Mouse (Mus musculus) MEL (cell line): ENCODE measurements around the gene Dnajc28. TPM values are rescaled to one million over a fixed set of nuclear protein-coding genes. Genes with fewer than 3 reads are reported as not detected.

Experiments
- DNase-seq: peaks from one replicate; pipeline ENCODE4 v3.0.0; 2011; ENCODE audit warnings: low read depth, low spot score
- H3K27ac ChIP-seq: 2 replicates; pipeline ENCODE4 v1.5.1; 2012; ENCODE audit warnings: low read depth, mild to moderate bottlenecking, control low read depth, low read length, moderate library complexity; ENCODE audit not compliant: control insufficient read depth
- H3K27me3 ChIP-seq, 2 experiments: fragments of 150-350 bp in 1 of 2; sonication (generic) in 1 of 2; 2 replicates each; pipeline ENCODE4 v1.6.1; 2012; ENCODE audit warnings: low read length in 2 of 2, mild to moderate bottlenecking in 2 of 2, improper control_type of control experiment in 1 of 2, moderate library complexity in 1 of 2; ENCODE audit not compliant: insufficient read depth in 2 of 2, control insufficient read depth in 1 of 2
- H3K36me3 ChIP-seq, 2 experiments: 2 replicates each; pipeline ENCODE4 v1.6.1; 2012 to 2014; ENCODE audit warnings: low read length in 2 of 2, improper control_type of control experiment in 1 of 2, inconsistent platforms in 1 of 2, mild to moderate bottlenecking in 1 of 2; ENCODE audit not compliant: insufficient read depth in 2 of 2, control insufficient read depth in 1 of 2
- H3K4me1 ChIP-seq, 2 experiments: fragments of 150-350 bp in 1 of 2; sonication (generic) in 1 of 2; 2 replicates each; pipeline ENCODE4 v1.6.1; 2012; ENCODE audit warnings: low read length in 2 of 2, improper control_type of control experiment in 1 of 2, mild to moderate bottlenecking in 1 of 2; ENCODE audit not compliant: insufficient read depth in 2 of 2, control insufficient read depth in 1 of 2
- H3K4me3 ChIP-seq, 2 experiments: fragments of 150-350 bp in 1 of 2; sonication (generic) in 1 of 2; 2 replicates each; pipeline ENCODE4 v1.5.1; 2012; ENCODE audit warnings: low read depth in 2 of 2, low read length in 2 of 2, mild to moderate bottlenecking in 2 of 2, moderate library complexity in 2 of 2, control low read depth in 1 of 2, improper control_type of control experiment in 1 of 2; ENCODE audit not compliant: control insufficient read depth in 1 of 2, insufficient read depth in 1 of 2
- H3K79me2 ChIP-seq: 2 replicates; pipeline ENCODE4 v1.6.1; 2012; ENCODE audit warnings: mild to moderate bottlenecking, low read length, moderate library complexity; ENCODE audit not compliant: control insufficient read depth, poor library complexity, insufficient read depth
- H3K9ac ChIP-seq: 2 replicates; pipeline ENCODE4 v1.6.1; 2012; ENCODE audit warnings: low read depth, mild to moderate bottlenecking, control low read depth, low read length, moderate library complexity; ENCODE audit not compliant: control insufficient read depth, poor library complexity, severe bottlenecking
- H3K9me3 ChIP-seq: fragments of 150-350 bp; sonication (generic); replicated peaks from 2 replicates; pipeline ENCODE4 v1.6.1; 2012; ENCODE audit warnings: mild to moderate bottlenecking, low read length, improper control_type of control experiment, moderate library complexity; ENCODE audit not compliant: insufficient read depth
- BHLHE40 ChIP-seq: IDR thresholded peaks from 2 replicates; pipeline ENCODE4 v1.6.1; 2012; ENCODE audit warnings: low read depth, mild to moderate bottlenecking, inconsistent platforms, low read length, improper control_type of control experiment, borderline replicate concordance
- CHD1 ChIP-seq: IDR thresholded peaks from 2 replicates; pipeline ENCODE4 v1.6.1; 2012; ENCODE audit warnings: low read depth, mild to moderate bottlenecking, inconsistent platforms, low read length, improper control_type of control experiment
- CHD2 ChIP-seq: IDR thresholded peaks from 2 replicates; pipeline ENCODE4 v1.6.1; 2011; ENCODE audit warnings: low read length, improper control_type of control experiment
- CTCF ChIP-seq, 3 experiments: IDR thresholded peaks in 2 of 3; conservative IDR thresholded peaks in 1 of 3; 2 replicates each; pipeline ENCODE4 v1.5.1; 2011 to 2012; ENCODE audit warnings: low read length in 3 of 3, low read depth in 2 of 3, mild to moderate bottlenecking in 2 of 3, improper control_type of control experiment in 1 of 3, inconsistent platforms in 1 of 3, mixed read lengths in 1 of 3, moderate library complexity in 1 of 3; ENCODE audit not compliant: control insufficient read depth in 1 of 3, insufficient read depth in 1 of 3, poor library complexity in 1 of 3, severe bottlenecking in 1 of 3
- ELF1 ChIP-seq: IDR thresholded peaks from 2 replicates; pipeline ENCODE4 v1.6.1; 2014; ENCODE audit warnings: low read depth, mild to moderate bottlenecking, inconsistent platforms, low read length, improper control_type of control experiment, moderate library complexity
- EP300 ChIP-seq, 2 experiments: IDR thresholded peaks; 2 replicates each; pipeline ENCODE4 v1.6.1; 2011; ENCODE audit warnings: improper control_type of control experiment in 2 of 2, low read length in 2 of 2, low read depth in 1 of 2, mild to moderate bottlenecking in 1 of 2
- ETS1 ChIP-seq: IDR thresholded peaks from 2 replicates; pipeline ENCODE4 v1.6.1; 2012; ENCODE audit warnings: low read depth, mild to moderate bottlenecking, inconsistent platforms, low read length, improper control_type of control experiment, moderate library complexity
- GABPA ChIP-seq: IDR thresholded peaks from 2 replicates; pipeline ENCODE4 v1.6.1; 2012; ENCODE audit warnings: low read depth, mild to moderate bottlenecking, inconsistent platforms, low read length, improper control_type of control experiment, moderate library complexity
- JUND ChIP-seq: IDR thresholded peaks from 2 replicates; pipeline ENCODE4 v1.6.1; 2011; ENCODE audit warnings: low read depth, mild to moderate bottlenecking, improper control_type of control experiment, low read length
- KAT2A ChIP-seq: conservative IDR thresholded peaks from 2 replicates; pipeline ENCODE4 v1.6.1; 2012; ENCODE audit warnings: low read depth, low read length, improper control_type of control experiment, inconsistent platforms
- MAFK ChIP-seq: IDR thresholded peaks from 2 replicates; pipeline ENCODE4 v1.6.1; 2011; ENCODE audit warnings: low read depth, mild to moderate bottlenecking, low read length, improper control_type of control experiment, borderline replicate concordance
- MAX ChIP-seq: IDR thresholded peaks from 2 replicates; pipeline ENCODE4 v1.6.1; 2011; ENCODE audit warnings: low read length, improper control_type of control experiment
- MAZ ChIP-seq: IDR thresholded peaks from 2 replicates; pipeline ENCODE4 v1.6.1; 2012; ENCODE audit warnings: low read depth, mild to moderate bottlenecking, inconsistent platforms, low read length, improper control_type of control experiment
- MXI1 ChIP-seq: IDR thresholded peaks from 2 replicates; pipeline ENCODE4 v1.6.1; 2011; ENCODE audit warnings: mild to moderate bottlenecking, low read depth, low read length, improper control_type of control experiment
- MYB ChIP-seq: IDR thresholded peaks from 2 replicates; pipeline ENCODE4 v1.6.1; 2011; ENCODE audit warnings: mild to moderate bottlenecking, low read depth, low read length, improper control_type of control experiment
- NRF1 ChIP-seq: IDR thresholded peaks from 2 replicates; pipeline ENCODE4 v1.6.1; 2014; ENCODE audit warnings: low read depth, mild to moderate bottlenecking, inconsistent platforms, low read length, improper control_type of control experiment, moderate library complexity; ENCODE audit not compliant: poor library complexity, insufficient read depth, severe bottlenecking
- POLR2A ChIP-seq, 2 experiments: IDR thresholded peaks; 2 replicates each; pipeline ENCODE4 v1.6.1; 2011 to 2012; ENCODE audit warnings: low read length in 2 of 2, mild to moderate bottlenecking in 2 of 2, control low read depth in 1 of 2, improper control_type of control experiment in 1 of 2, low read depth in 1 of 2, moderate library complexity in 1 of 2; ENCODE audit not compliant: control insufficient read depth in 1 of 2, insufficient read depth in 1 of 2, poor library complexity in 1 of 2
- POLR2AphosphoS2 ChIP-seq: IDR thresholded peaks from 2 replicates; pipeline ENCODE4 v1.6.1; 2011; ENCODE audit warnings: low read length, improper control_type of control experiment
- POLR2AphosphoS5 ChIP-seq: IDR thresholded peaks from 2 replicates; pipeline ENCODE4 v1.6.1; 2012; ENCODE audit warnings: low read depth, borderline replicate concordance, mild to moderate bottlenecking, inconsistent platforms, low read length, moderate library complexity, mixed read lengths
- RAD21 ChIP-seq: IDR thresholded peaks from 2 replicates; pipeline ENCODE4 v1.6.1; 2011; ENCODE audit warnings: mild to moderate bottlenecking, low read depth, low read length, improper control_type of control experiment
- RCOR1 ChIP-seq: IDR thresholded peaks from 2 replicates; pipeline ENCODE4 v1.6.1; 2012; ENCODE audit warnings: low read depth, mild to moderate bottlenecking, inconsistent platforms, low read length, improper control_type of control experiment
- SIN3A ChIP-seq: IDR thresholded peaks from 2 replicates; pipeline ENCODE4 v1.6.1; 2012; ENCODE audit warnings: low read length, improper control_type of control experiment, inconsistent platforms
- SMC3 ChIP-seq: IDR thresholded peaks from 2 replicates; pipeline ENCODE4 v1.6.1; 2011; ENCODE audit warnings: low read depth, low read length, improper control_type of control experiment
- TAL1 ChIP-seq: IDR thresholded peaks from 2 replicates; pipeline ENCODE4 v1.6.1; 2012; ENCODE audit warnings: mild to moderate bottlenecking, inconsistent platforms, low read length, moderate library complexity, mixed read lengths
- TCF12 ChIP-seq: IDR thresholded peaks from 2 replicates; pipeline ENCODE4 v1.6.1; 2014; ENCODE audit warnings: low read depth, mild to moderate bottlenecking, inconsistent platforms, low read length, improper control_type of control experiment, moderate library complexity
- USF1 ChIP-seq: IDR thresholded peaks from 2 replicates; pipeline ENCODE4 v1.6.1; 2014; ENCODE audit warnings: low read depth, mild to moderate bottlenecking, inconsistent platforms, low read length, improper control_type of control experiment, moderate library complexity
- USF2 ChIP-seq, 2 experiments: IDR thresholded peaks; 2 replicates each; pipeline ENCODE4 v1.6.1; 2011 to 2012; ENCODE audit warnings: improper control_type of control experiment in 2 of 2, low read length in 2 of 2, borderline replicate concordance in 1 of 2, inconsistent platforms in 1 of 2, low read depth in 1 of 2, mild to moderate bottlenecking in 1 of 2; ENCODE audit not compliant: insufficient read depth in 1 of 2
- ZC3H11A ChIP-seq: IDR thresholded peaks from 2 replicates; pipeline ENCODE4 v1.6.1; 2012; ENCODE audit warnings: low read depth, mild to moderate bottlenecking, inconsistent platforms, low read length, improper control_type of control experiment
- ZNF384 ChIP-seq: IDR thresholded peaks from 2 replicates; pipeline ENCODE4 v1.6.1; 2012; ENCODE audit warnings: low read depth, mild to moderate bottlenecking, inconsistent platforms, low read length, improper control_type of control experiment
- polyA plus RNA-seq, 2 experiments: library from polyadenylated mRNA; stranded (reverse) in 1 of 2; unstranded in 1 of 2; fragments of >175 nt in 1 of 2; fragments of >200 nt in 1 of 2; gene quantifications; 2 replicates each; pipeline versions ENCODE4 v1.2.1 to v1.2.4; 2012; ENCODE audit warnings: low replicate concordance in 2 of 2, low read depth in 1 of 2; ENCODE audit not compliant: insufficient read length in 2 of 2, insufficient read depth in 1 of 2, missing spikeins in 1 of 2
- total RNA-seq: library from RNA; depleted of rRNA; stranded (reverse); fragments of 300-350 nt; gene quantifications from 2 replicates; pipeline ENCODE4 v1.2.3, GENCODE M21; 2012

Dnajc28 gene
- total and polyA plus RNA-seq, 3 experiments = 1.2 to 1.9 TPM; not detected in 1

DNA sequence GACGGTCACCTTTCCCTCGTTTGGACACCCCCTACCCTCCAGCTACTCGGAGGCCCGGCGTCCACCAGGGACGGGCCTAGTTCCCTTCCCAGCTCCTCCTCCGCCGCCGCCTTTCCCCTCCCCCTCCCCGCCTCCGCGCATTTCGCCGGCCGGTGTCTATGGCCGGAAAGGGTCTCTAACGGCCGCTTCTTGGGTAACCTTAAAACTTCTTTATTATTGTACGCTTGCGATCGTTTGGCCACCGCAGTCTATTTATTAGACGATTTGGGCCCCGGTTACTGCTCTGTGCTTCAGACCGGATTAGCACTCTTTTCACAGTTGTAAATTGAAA is 29.4 kb upstream of the Dnajc28 start:
- H3K27ac ChIP-seq = peak overlapping the region; percentile 97
- H3K36me3 ChIP-seq = peaks cover 22 to 43% of the 10 kb centered on the region in 2 experiments
- peaks cover 80% of the 10 kb centered on the region for H3K79me2 ChIP-seq
- no peaks in the 10 kb centered on the region for H3K27me3 ChIP-seq
- peaks cover 5 to 11% of the 10 kb centered on the region in 2 experiments; a peak in 3 of 4 replicates for H3K4me1 ChIP-seq
- peak overlapping the region; percentile 100 for H3K9ac ChIP-seq
- peak; percentile 77 for DNase-seq
- H3K9me3 ChIP-seq = no peaks in the 10 kb centered on the region
- H3K4me3 ChIP-seq = peak overlapping the region; percentile 95 to 97
- TF ChIP-seq SIN3A (peak; percentile 3; the same call in 1 of the 2 replicates), MYB (0 out of 2 replicates have a peak, but pooled peaks have one; percentile 2), EP300 (IDR thresholded peaks at IDR 0.05; ENCODE audit: low read depth in 1 of 2, low read length in 2 of 2) (no peak; a peak in 2 of 4 replicates), POLR2AphosphoS2 (no peak)

- peak within 1 kb of the TSS; percentile 97 for H3K27ac ChIP-seq
- peaks cover 5 to 11% of the 10 kb centered on the region in 2 experiments; a peak in 3 of 4 replicates for H3K4me1 ChIP-seq
- peaks cover 84% of the 10 kb centered on the region for H3K79me2 ChIP-seq
- peak; percentile 98 for DNase-seq
- peak within 1 kb of the TSS; percentile 95 to 99 for H3K4me3 ChIP-seq
- no peaks in the 10 kb centered on the region for H3K9me3 ChIP-seq
- peak within 1 kb of the TSS; percentile 100 for H3K9ac ChIP-seq
- H3K27me3 ChIP-seq = no peaks in the 10 kb centered on the region
- H3K36me3 ChIP-seq = peaks cover 16 to 43% of the 10 kb centered on the region in 2 experiments
- TF ChIP-seq POLR2AphosphoS5 (no peak), TCF12 (peak; percentile 60; the same call in 1 of the 2 replicates), POLR2AphosphoS2 (0 out of 2 replicates have a peak, but pooled peaks have one; percentile 49), GABPA (no peak), CHD2 (no peak), MYB (peak; percentile 43; the same call in 1 of the 2 replicates), CHD1 (0 out of 2 replicates have a peak, but pooled peaks have one; percentile 92), BHLHE40 (no peak), KAT2A (peak; percentile 62), MAZ (no peak), POLR2A (IDR thresholded peaks at IDR 0.05; ENCODE audit: control insufficient read depth in 1 of 2, insufficient read depth in 1 of 2, low read depth in 1 of 2, low read length in 2 of 2, poor library complexity in 1 of 2) (peak; percentile 86 to 96; a peak in 3 of 4 replicates), RCOR1 (peak; percentile 48; the same call in 1 of the 2 replicates), EP300 (IDR thresholded peaks at IDR 0.05; ENCODE audit: low read depth in 1 of 2, low read length in 2 of 2) (no peak), MAX (peak; percentile 75), USF2 (IDR thresholded peaks at IDR 0.05; ENCODE audit: borderline replicate concordance in 1 of 2, insufficient read depth in 1 of 2, low read depth in 1 of 2, low read length in 2 of 2) (no peak), NRF1 (peak; percentile 56), ZC3H11A (peak; percentile 65), SMC3 (no peak), JUND (no peak), ELF1 (no peak), SIN3A (no peak; the same call in 1 of the 2 replicates), MXI1 (peak; percentile 46; the same call in 1 of the 2 replicates), CTCF (IDR thresholded peaks at IDR 0.05 in 2 of 3, conservative IDR thresholded peaks at IDR 0.05 in 1 of 3; ENCODE audit: control insufficient read depth in 1 of 3, insufficient read depth in 1 of 3, low read depth in 2 of 3, low read length in 3 of 3, poor library complexity in 1 of 3, severe bottlenecking in 1 of 3) (no peak), MAFK (no peak), TAL1 (no peak), RAD21 (no peak), ZNF384 (no peak), USF1 (no peak), ETS1 (0 out of 2 replicates have a peak, but pooled peaks have one; percentile 8)
These were observed 28.8 kb upstream of the Dnajc28 start, which contains the start of gene Son for GRCm38 (mm10) chr16:91647461-91648219. Son (plus strand) TSS chr16:91647506.
